Mouse (Mus musculus): ENCODE measurements around the gene Cntnap4.

The Cntnap4 gene

GRCm38 (mm10) chr8:112569471-112570141, at the start of gene Cntnap4:
Gene Cntnap4, plus strand, starts transcription at chr8:112570043.
- peak; percentile 65 for DNase-seq

GRCm38 (mm10) chr8:112557376-112557775, 12.5 kb upstream of the Cntnap4 start:
- DNase-seq, result no peak

GRCm38 (mm10) chr8:112570541-112570940, 698 bp downstream of the Cntnap4 start:
- peak; percentile 9 for DNase-seq

GRCm38 (mm10) chr8:112571337-112571904, 1.6 kb downstream of the Cntnap4 start:
- peak; percentile 58 for DNase-seq

GRCm38 (mm10) chr8:112581473-112581872, 11.6 kb downstream of the Cntnap4 start:
- no peak for DNase-seq

GRCm38 (mm10) chr8:112583440-112583839, 13.6 kb downstream of the Cntnap4 start:
- DNase-seq, result no peak

GRCm38 (mm10) chr8:112588357-112589051, 18.7 kb downstream of the Cntnap4 start:
- no peak for DNase-seq

- DNase-seq, result no peak
Measured at GRCm38 (mm10) chr8:112589052-112589389, 19.2 kb downstream of the Cntnap4 start.

GRCm38 (mm10) chr8:112596023-112596776, 26.4 kb downstream of the Cntnap4 start:
- no peak for DNase-seq

GRCm38 (mm10) chr8:112599975-112600374, 30.1 kb downstream of the Cntnap4 start:
- DNase-seq, result no peak

GRCm38 (mm10) chr8:112601150-112601549, 31.3 kb downstream of the Cntnap4 start:
- no peak for DNase-seq

- no peak for DNase-seq
Measured at GRCm38 (mm10) chr8:112610121-112610520, 40.3 kb downstream of the Cntnap4 start.

- DNase-seq, result no peak
Measured at GRCm38 (mm10) chr8:112628791-112629190, 58.9 kb downstream of the Cntnap4 start.

- no peak for DNase-seq
Measured at GRCm38 (mm10) chr8:112652657-112653056, 82.8 kb downstream of the Cntnap4 start.

- no peak for DNase-seq
Measured at GRCm38 (mm10) chr8:112653276-112653675, 83.4 kb downstream of the Cntnap4 start.

GRCm38 (mm10) chr8:112653994-112654393, 84.2 kb downstream of the Cntnap4 start:
- no peak for DNase-seq

GRCm38 (mm10) chr8:112664067-112664466, 94.2 kb downstream of the Cntnap4 start:
- DNase-seq, result no peak

GRCm38 (mm10) chr8:112674671-112675070, 104.8 kb downstream of the Cntnap4 start:
- DNase-seq, result no peak

GRCm38 (mm10) chr8:112681757-112682156, 111.9 kb downstream of the Cntnap4 start:
- no peak for DNase-seq

- no peak for DNase-seq
Measured at GRCm38 (mm10) chr8:112695708-112696107, 125.9 kb downstream of the Cntnap4 start.

- no peak for DNase-seq
Measured at GRCm38 (mm10) chr8:112698141-112698540, 128.3 kb downstream of the Cntnap4 start.

- no peak for DNase-seq
Measured at GRCm38 (mm10) chr8:112716982-112717381, 147.1 kb downstream of the Cntnap4 start.

- DNase-seq, result no peak
Measured at GRCm38 (mm10) chr8:112724918-112725317, 155.1 kb downstream of the Cntnap4 start.
